Mouse (Mus musculus) adrenal gland, adult 18-20 months (tissue): ENCODE results near the gene Gm39653. TPM values are rescaled to one million over a fixed set of nuclear protein-coding genes. Genes with fewer than 3 reads are reported as not detected.

Experiments used
- total RNA-seq, 2 experiments: library from RNA; stranded (reverse); gene quantifications; 1 replicate in 1 of 2; 2 replicates in 1 of 2; pipeline ENCODE4 v1.2.3; 2021

Gene Gm39653
- total RNA-seq, 2 experiments from 2014 or later: not detected

Other genes with a start within 250 kb of the Gm39653 start
- gene Adam23, start 170.1 kb upstream of the Gm39653 start, total RNA-seq: 10 to 100 TPM; 12.8 to 16.4 TPM
- gene Dytn, start 71.0 kb downstream of the Gm39653 start, total RNA-seq: not detected
- under 1 TPM in 1 of 2 experiments, not detected in 1; 0.23 TPM for gene Mdh1b, start 114.3 kb downstream of the Gm39653 start, total RNA-seq
- gene Fastkd2, start 114.6 kb downstream of the Gm39653 start, total RNA-seq: 10 to 100 TPM; 20.2 to 28.0 TPM
- not detected for gene 4933402D24Rik, start 153.3 kb downstream of the Gm39653 start, total RNA-seq